In genomic region chr17:46253452-46254084, GRCm38 (mm10) we compare ENCODE assay signal across 8 mouse cellular contexts. TPM values are rescaled to one million over a fixed set of nuclear protein-coding genes. Genes with fewer than 3 reads are reported as not detected.
DNase-seq lines count a peak whose midpoint lies in the region; ATAC-seq and TF ChIP-seq lines count a peak whose summit lies in the region.

TSS of gene Lrrc73 (plus strand) at chr17:46253531.

- H3K9ac ChIP-seq in embryonic facial prominence, embryonic 12.5 days, result peak within 1 kb of the TSS; percentile 65
- H3K9ac ChIP-seq in limb, embryonic 12.5 days (replicated peaks), result peak within 1 kb of the TSS; percentile 62
- peak within 1 kb of the TSS; percentile 76 for H3K9ac ChIP-seq in midbrain, embryonic 14.5 days (replicated peaks; ENCODE audit: low read length)

- peaks cover 51% of the 10 kb centered on the region for H3K36me3 ChIP-seq in embryonic facial prominence, embryonic 12.5 days
- H3K36me3 ChIP-seq in kidney, adult 2 months (ENCODE audit: control insufficient read depth, insufficient read depth, low read length), result no peaks in the 10 kb centered on the region
- H3K36me3 ChIP-seq in limb, embryonic 12.5 days, result peaks cover 60% of the 10 kb centered on the region
- peaks cover 46% of the 10 kb centered on the region for H3K36me3 ChIP-seq in midbrain, embryonic 14.5 days (ENCODE audit: control insufficient read depth, insufficient read depth, low read length)

- ATAC-seq in embryonic facial prominence, embryonic 12.5 days (ENCODE audit: insufficient number of reproducible peaks, insufficient read depth, low FRiP score, low TSS enrichment), result peak; percentile 69
- ATAC-seq in limb, embryonic 12.5 days (ENCODE audit: insufficient number of reproducible peaks, insufficient read depth, low FRiP score, low TSS enrichment, low read depth), result peak; percentile 54; the same call in 1 of the 2 replicates
- peak; percentile 90 for ATAC-seq in midbrain, embryonic 14.5 days (ENCODE audit: low FRiP score, low TSS enrichment)

- no peak within 1 kb of the TSS for H3K27ac ChIP-seq in embryonic facial prominence, embryonic 12.5 days
- no peak within 1 kb of the TSS for H3K27ac ChIP-seq in kidney, adult 2 months (ENCODE audit: insufficient read depth, low read depth, low read length)
- no peak within 1 kb of the TSS for H3K27ac ChIP-seq in limb, embryonic 12.5 days
- peak within 1 kb of the TSS; percentile 84 for H3K27ac ChIP-seq in midbrain, embryonic 14.5 days (replicated peaks; ENCODE audit: low read depth, low read length)

- peaks cover 18% of the 10 kb centered on the region for H3K4me1 ChIP-seq in embryonic facial prominence, embryonic 12.5 days
- H3K4me1 ChIP-seq in kidney, adult 2 months (ENCODE audit: control insufficient read depth, insufficient read depth, low read length), result peaks cover 3% of the 10 kb centered on the region; the same call in 1 of the 2 replicates
- H3K4me1 ChIP-seq in limb, embryonic 12.5 days (replicated peaks), result peaks cover 23% of the 10 kb centered on the region
- H3K4me1 ChIP-seq in midbrain, embryonic 14.5 days (ENCODE audit: control insufficient read depth, insufficient read depth, low read length), result peaks cover 25% of the 10 kb centered on the region

- 0 out of 2 replicates have a peak, but pooled peaks cover 6% of the 10 kb centered on the region for H3K9me3 ChIP-seq in embryonic facial prominence, embryonic 12.5 days
- 0 out of 2 replicates have a peak, but pooled peaks cover 7% of the 10 kb centered on the region for H3K9me3 ChIP-seq in limb, embryonic 12.5 days
- no peaks in the 10 kb centered on the region for H3K9me3 ChIP-seq in midbrain, embryonic 14.5 days (ENCODE audit: control insufficient read depth, low read length)

- WGBS in embryonic facial prominence, embryonic 12.5 days, result 2% methylated on average over 48 of the region's 48 CpGs
- 2% methylated on average over 48 of the region's 48 CpGs for WGBS in kidney, adult 2 months
- WGBS in limb, embryonic 12.5 days, result 3% methylated on average over 37 of the region's 48 CpGs
- WGBS in midbrain, embryonic 14.5 days, result 2% methylated on average over 48 of the region's 48 CpGs

- TF ChIP-seq POLR2A in kidney, adult 2 months (IDR thresholded peaks at IDR 0.05; ENCODE audit: low read depth, low read length), result no peak

- H3K4me2 ChIP-seq in embryonic facial prominence, embryonic 12.5 days (replicated peaks), result peak within 1 kb of the TSS; percentile 100
- peak within 1 kb of the TSS; percentile 100 for H3K4me2 ChIP-seq in limb, embryonic 12.5 days
- H3K4me2 ChIP-seq in midbrain, embryonic 14.5 days (ENCODE audit: low read length), result peak within 1 kb of the TSS; percentile 94

- peak within 1 kb of the TSS; percentile 71 for H3K4me3 ChIP-seq in embryonic facial prominence, embryonic 12.5 days
- H3K4me3 ChIP-seq in kidney, adult 2 months (ENCODE audit: insufficient read depth, low read depth, low read length), result peak within 1 kb of the TSS; percentile 15
- peak within 1 kb of the TSS; percentile 71 for H3K4me3 ChIP-seq in limb, embryonic 12.5 days (replicated peaks)
- H3K4me3 ChIP-seq in midbrain, embryonic 14.5 days (replicated peaks; ENCODE audit: low read depth, low read length), result peak within 1 kb of the TSS; percentile 75

- peaks cover 24% of the 10 kb centered on the region for H3K27me3 ChIP-seq in embryonic facial prominence, embryonic 12.5 days
- H3K27me3 ChIP-seq in kidney, adult 2 months (replicated peaks; ENCODE audit: control insufficient read depth, insufficient read depth, low read length), result no peaks in the 10 kb centered on the region
- H3K27me3 ChIP-seq in limb, embryonic 12.5 days, result peaks cover 30% of the 10 kb centered on the region
- H3K27me3 ChIP-seq in midbrain, embryonic 14.5 days (ENCODE audit: control insufficient read depth, insufficient read depth, low read length), result no peaks in the 10 kb centered on the region

- TF ChIP-seq CTCF in kidney, adult 2 months (conservative IDR thresholded peaks at IDR 0.05; ENCODE audit: insufficient read depth, insufficient read length, low read depth, low read length), result no peak

- peak; percentile 92 for DNase-seq in 3T3-L1 (ENCODE audit: low read depth, low spot score)
- DNase-seq in adrenal gland, postnatal 36 days, result peak; percentile 96 to 98
- DNase-seq in heart, adult 18-20 months, result peak; percentile 93
- peak; percentile 93 for DNase-seq in kidney, adult 2 months
- DNase-seq in midbrain, embryonic 14.5 days, result peak; percentile 96
- peak; percentile 73 for DNase-seq in spleen, adult 12 weeks (ENCODE audit: low spot score)

RNA-seq across cellular contexts. Expression of gene Lrrc73, which starts in this region (rescaled TPM):
- total RNA-seq in adrenal gland, postnatal 36 days (2021), result 1 to 10 TPM; 5.4 to 8.9 TPM
- 1.2 and 1.4 TPM in 2 replicates for polyA plus RNA-seq in embryonic facial prominence, embryonic 12.5 days (2016; fragmentation: Nextera tagmentation; extraction: Ambion mirVana)
- under 1 TPM; 0.18 to 0.37 TPM for total RNA-seq in heart, adult 18-20 months (2021)
- polyA plus RNA-seq in kidney, adult 2 months (2012; rRNA removed), result 1.1 and 1.4 TPM in 2 replicates
- 0.60 and 0.65 TPM in 2 replicates for polyA plus RNA-seq in limb, embryonic 12.5 days (2016; fragmentation: Nextera tagmentation; extraction: Ambion mirVana)
- 12.0 and 17.4 TPM in 2 replicates for polyA plus RNA-seq in midbrain, embryonic 14.5 days (2014; fragmentation: Nextera tagmentation; extraction: Ambion mirVana)

Comparison
In these comparisons a context has a peak if more than half of its experiments do, and no peak if none do; other contexts are left out.
1. RNA of gene Lrrc73 (total RNA-seq): 5.4 to 8.9 TPM in adrenal gland, postnatal 36 days; 0.18 to 0.37 TPM in heart, adult 18-20 months; every median in the first group is over 4 times any median in the second.
2. Peak in DNase-seq in heart, adult 18-20 months; RNA of the gene not detected or under 1 TPM.
3. Peak in ATAC-seq, H3K4me3 ChIP-seq, H3K9ac ChIP-seq and H3K4me2 ChIP-seq in limb, embryonic 12.5 days; RNA of the gene not detected or under 1 TPM.
4. H3K4me3 ChIP-seq: peak in every context shown above with its lines; median percentile 75 in midbrain, embryonic 14.5 days; 71 in embryonic facial prominence, embryonic 12.5 days; 71 in limb, embryonic 12.5 days; 15 in kidney, adult 2 months.
5. Peak in every context shown above with its lines, with median percentiles within 50 percentile points of each other: DNase-seq, ATAC-seq, H3K4me2 ChIP-seq and H3K9ac ChIP-seq.